Mouse (Mus musculus) T-helper 17 cell (primary cell): ENCODE measurements around the gene Ndufv3.
"Not testable (repeated sequence)": the region's sequence is repeated elsewhere in the genome, so short reads cannot be mapped to it uniquely, and the experiment has no call there.

ENCODE experiments used
- in situ Hi-C, 2 experiments: fragments of 300-600 bp; cut with MboI, MseI; formaldehyde crosslinking; loops; 1 replicate in 1 of 2; 2 replicates in 1 of 2; pipeline ENCODE4 v1.15.1; 2025; ENCODE audit warnings: high pct_unique_total_duplicates in 2 of 2

Gene Ndufv3

GRCm38 (mm10) chr17:31511792-31512495, 8.0 kb upstream of the Ndufv3 start:
- in situ Hi-C loops: loop anchor here (5.0 to 10.0 kb wide), 3 partner anchors 145 to 533 kb away; partner anchors contain the start of genes Hsf2bp (in 1 of the 2), Rrp1b (in 1 of the 2) and U2af1 (in 1 of the 2)

DNA sequence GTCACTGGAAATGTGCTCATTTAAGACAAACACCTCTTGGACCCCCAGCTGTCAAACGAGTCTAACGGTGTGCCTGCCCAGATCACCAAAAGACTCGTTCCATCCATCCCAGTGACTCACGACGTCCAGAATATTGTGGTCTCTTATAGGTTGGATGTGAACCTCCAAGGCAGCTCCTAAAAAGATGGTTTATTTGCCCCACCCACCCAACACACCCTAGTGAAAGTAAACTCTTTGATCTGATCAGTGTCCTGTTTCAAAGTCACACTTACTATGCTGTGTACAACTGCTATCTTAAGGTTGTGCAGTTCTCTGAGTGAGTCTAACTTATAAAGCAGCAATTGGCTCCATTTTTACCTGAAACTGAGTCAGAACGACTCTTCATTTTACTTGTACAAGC, 7.3 kb upstream of the Ndufv3 start:
- in situ Hi-C loops: loop anchor here (5.0 to 10.0 kb wide), 3 partner anchors 145 to 532 kb away; partner anchors contain the start of genes Hsf2bp (in 1 of the 2), Rrp1b (in 1 of the 2) and U2af1 (in 1 of the 2)

- in situ Hi-C loops: loop anchor here (5.0 to 10.0 kb wide), 4 partner anchors 48 to 530 kb away; partner anchors contain the start of genes Hsf2bp (in 1 of the 2), Pknox1 (in 1 of the 2), Rrp1b (in 1 of the 2) and U2af1 (in 1 of the 2)
These were observed 5.2 kb upstream of the Ndufv3 start for GRCm38 (mm10) chr17:31514696-31515095.

DNA sequence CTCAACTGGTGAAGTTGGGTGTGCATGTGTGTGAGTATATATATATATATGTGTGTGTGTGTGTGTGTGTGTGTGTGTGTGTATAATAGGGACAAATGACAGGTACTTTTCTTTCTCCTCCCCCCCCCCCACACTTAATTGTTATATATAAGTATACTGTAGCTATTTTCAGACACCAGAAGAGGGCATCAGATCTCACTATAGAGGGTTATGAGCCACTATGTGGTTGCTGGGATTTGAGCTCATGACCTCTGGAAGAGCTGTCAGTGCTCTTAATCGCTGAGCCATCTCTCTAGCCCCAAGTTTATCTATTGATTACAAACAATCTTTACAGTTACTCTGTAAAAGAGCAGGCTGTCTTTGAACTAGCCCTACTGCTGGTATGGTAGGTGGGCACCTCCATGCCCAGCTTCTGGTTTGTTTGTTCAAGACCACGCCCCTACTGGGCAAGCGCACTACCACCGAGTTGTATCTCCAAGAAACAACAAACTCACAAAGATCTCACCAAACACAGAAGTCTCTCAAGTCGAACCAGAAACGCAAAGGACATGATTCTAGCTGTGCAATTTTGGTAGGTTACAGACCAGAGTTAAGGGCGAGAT, 470 bp upstream of the Ndufv3 start:
- in situ Hi-C loops: loop anchor here (5.0 to 10.0 kb wide), 3 partner anchors 43 to 525 kb away; partner anchors contain the start of genes Hsf2bp (in 1 of the 2), Pknox1 (in 1 of the 2) and Rrp1b (in 1 of the 2)

GRCm38 (mm10) chr17:31520895-31521294, 980 bp downstream of the Ndufv3 start:
- in situ Hi-C loops: no loop called here

DNA sequence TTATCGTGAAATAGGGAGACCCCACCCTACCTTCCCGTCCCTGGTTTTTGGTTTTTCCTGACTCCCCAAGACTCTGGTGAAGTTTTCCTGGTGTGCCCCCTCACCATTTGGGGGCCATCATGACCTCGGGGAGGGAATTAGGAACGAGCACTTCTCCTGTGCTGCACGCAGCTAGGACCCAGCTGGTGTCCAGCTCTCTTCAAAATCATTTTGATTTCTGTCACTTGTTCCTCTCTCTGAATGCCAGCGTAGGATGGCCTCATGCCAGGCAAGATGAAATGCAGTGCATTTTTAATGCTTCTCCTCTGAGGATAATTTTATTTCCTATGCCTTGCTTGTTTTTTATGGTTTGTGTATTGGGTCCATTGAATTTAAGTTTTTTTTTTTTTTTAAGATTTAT, 2.0 kb downstream of the Ndufv3 start:
- in situ Hi-C loops: no loop called here

GRCm38 (mm10) chr17:31525114-31525513, 5.2 kb downstream of the Ndufv3 start:
- in situ Hi-C loops: no loop called here

GRCm38 (mm10) chr17:31525816-31526215, 5.9 kb downstream of the Ndufv3 start:
- in situ Hi-C loops: no loop called here

DNA sequence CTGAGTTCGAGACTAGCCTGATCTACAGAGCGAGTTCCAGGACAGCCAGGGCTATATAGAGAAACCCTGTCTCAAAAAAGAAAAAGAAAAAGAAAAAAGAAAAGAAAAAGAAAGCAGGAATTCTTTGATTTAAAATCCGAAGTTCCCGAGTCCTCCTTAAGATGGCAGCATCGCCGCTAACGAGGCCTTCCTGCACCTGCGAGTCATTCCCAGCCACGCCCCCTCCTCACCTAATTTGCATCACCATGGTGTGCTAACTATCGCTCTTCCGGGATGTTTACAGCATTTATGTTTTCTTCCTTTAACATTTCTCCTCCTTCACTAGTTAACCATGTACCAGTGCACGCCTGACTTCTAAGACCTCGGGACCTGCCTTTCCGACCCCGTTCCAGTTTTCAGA, 9.4 kb downstream of the Ndufv3 start:
- in situ Hi-C loops: no loop called here

DNA sequence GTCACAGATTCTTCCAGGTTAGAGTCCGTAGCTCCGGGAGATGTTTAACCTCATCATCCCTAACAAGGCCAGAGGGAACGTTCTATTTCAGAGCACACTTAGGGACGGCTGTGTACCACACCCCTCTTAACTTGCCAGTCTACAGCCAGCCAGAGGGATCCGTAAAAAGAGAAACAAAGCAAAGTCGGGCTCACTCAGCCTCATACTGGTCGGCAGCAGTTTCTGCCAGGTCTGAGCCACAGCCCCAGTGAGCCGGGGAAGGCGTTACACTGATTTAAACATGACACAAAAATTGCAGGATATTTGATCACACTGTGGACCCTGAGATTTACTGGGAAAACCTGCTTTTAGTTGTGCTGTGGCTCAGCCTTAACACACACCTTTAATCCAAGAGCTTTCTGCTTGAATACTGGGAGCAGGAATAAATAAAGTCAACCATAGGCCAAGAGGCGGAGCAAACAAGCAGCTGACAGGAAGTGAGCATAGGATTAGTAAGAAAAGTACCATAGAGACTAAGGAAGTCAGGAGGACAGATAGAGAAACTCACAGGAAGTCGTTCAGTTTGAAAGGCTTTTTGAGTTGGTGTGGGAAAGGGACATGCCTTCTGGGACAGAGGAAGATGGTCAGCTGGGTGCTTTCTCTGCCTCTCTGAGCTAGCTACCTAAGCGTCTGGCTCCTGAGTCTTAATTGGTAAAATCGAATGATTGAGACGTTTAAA, 11.7 kb downstream of the Ndufv3 start:
- in situ Hi-C loops: no loop called here

GRCm38 (mm10) chr17:31532331-31532730, 12.4 kb downstream of the Ndufv3 start:
- in situ Hi-C loops: not testable (repeated sequence)

DNA sequence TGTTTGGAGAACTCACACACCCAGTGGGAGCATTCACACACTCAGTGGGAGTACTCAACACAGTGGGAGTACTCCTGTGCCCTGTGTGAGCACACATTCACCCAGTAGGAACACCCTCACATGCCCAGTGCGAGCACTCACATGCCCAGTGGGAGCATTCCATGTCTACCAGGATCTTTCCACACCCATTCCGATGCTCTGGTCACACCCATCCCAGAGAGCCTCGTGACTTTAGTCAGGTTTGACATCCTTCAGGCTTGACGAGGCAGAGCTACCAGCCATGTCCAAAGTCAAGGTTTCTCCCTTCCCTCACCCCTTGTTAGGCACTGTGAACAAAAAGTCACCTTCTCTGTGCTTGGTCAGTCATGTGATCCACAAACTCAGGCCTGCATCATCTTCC, 15.4 kb downstream of the Ndufv3 start:
- in situ Hi-C loops: no loop called here

GRCm38 (mm10) chr17:31535871-31536629, 16.1 kb downstream of the Ndufv3 start:
- in situ Hi-C loops: no loop called here

DNA sequence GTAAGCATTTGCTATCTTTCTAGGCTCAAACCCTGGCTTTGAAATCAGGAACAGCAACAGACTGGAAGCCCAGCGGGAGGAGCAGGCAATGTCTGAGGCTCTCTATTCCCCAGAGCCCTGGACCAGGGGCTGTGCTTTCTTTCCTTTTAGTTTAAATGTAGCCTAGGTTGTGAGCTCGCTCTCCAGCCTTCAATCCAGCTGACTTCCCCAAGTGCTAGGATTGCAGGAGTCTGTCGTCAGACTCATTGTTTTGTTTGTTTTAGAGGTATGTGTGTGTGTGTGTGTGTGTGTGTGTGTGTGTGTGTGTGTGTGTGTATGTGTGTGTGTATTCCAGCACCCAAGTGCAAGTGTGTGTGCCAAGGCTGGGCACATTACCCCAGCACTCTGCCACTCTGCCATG, 20.2 kb downstream of the Ndufv3 start:
- in situ Hi-C loops: loop anchor here in 1 of 2 experiments (5.0 kb wide), 1 partner anchor 52 kb away; no protein-coding TSS in a partner anchor

GRCm38 (mm10) chr17:31540809-31541459, 21.0 kb downstream of the Ndufv3 start:
- in situ Hi-C loops: loop anchor here in 1 of 2 experiments (5.0 kb wide), 1 partner anchor 51 kb away; no protein-coding TSS in a partner anchor

DNA sequence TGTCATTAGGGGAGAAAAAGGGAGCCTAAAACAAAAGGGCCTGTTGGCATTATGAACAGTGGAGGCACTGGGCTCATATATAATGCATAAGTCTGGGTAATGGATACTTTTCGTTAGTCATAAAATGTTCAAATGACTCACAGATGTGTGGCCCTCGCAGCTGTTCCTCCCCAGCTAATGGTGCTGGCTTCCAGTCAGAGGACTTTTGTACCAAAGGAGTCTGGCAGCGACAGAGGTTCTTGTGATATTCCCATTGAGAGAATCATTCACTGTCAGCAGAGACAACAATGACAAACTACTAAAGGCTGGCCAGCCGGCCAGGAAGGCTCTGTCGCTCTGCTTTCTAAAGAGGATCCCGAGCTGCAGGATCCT, 21.5 kb downstream of the Ndufv3 start:
- in situ Hi-C loops: loop anchor here in 1 of 2 experiments (5.0 kb wide), 1 partner anchor 51 kb away; no protein-coding TSS in a partner anchor

DNA sequence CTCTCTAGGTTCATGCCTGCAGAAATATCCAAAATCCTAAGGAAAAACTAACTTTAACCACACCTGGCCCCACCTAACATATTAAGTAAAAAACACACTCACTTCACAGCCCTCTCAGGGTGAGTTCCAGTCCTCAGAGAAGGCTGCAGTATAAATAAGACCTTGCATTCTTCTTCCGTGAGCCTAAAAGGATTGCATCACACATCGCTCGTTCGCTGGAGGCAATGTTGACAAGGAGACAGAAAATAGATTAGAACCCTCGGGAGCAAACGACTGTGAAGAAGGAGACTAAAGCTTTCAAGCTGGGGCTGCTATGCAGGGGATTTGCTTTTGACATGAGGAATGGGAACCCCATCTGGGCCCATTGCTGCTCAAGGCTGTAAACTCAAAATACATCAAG, 23.7 kb downstream of the Ndufv3 start:
- in situ Hi-C loops: loop anchor here in 1 of 2 experiments (5.0 kb wide), 1 partner anchor 49 kb away; no protein-coding TSS in a partner anchor

GRCm38 (mm10) chr17:31546444-31547196, 26.7 kb downstream of the Ndufv3 start:
- in situ Hi-C loops: no loop called here

DNA sequence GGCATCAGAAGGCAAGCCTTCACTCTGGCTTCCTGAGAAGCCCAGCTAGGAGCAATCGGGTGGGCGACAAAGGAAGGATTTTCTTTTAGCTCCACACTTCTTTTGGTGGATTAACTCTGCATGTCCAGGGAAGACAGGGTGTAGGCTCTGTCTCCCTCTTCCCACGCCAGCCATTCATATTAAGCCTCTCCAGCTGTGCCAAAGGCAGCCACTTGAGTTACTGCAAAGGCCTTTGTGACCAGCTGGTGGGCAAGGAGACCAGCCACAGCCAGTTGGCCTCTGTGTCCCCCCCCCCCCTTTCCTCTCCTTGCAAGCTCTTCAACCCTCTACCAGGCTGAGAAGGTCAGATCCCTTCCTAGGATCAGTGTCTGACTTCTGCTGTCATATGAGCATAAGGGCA, 28.1 kb downstream of the Ndufv3 start:
- in situ Hi-C loops: no loop called here

DNA sequence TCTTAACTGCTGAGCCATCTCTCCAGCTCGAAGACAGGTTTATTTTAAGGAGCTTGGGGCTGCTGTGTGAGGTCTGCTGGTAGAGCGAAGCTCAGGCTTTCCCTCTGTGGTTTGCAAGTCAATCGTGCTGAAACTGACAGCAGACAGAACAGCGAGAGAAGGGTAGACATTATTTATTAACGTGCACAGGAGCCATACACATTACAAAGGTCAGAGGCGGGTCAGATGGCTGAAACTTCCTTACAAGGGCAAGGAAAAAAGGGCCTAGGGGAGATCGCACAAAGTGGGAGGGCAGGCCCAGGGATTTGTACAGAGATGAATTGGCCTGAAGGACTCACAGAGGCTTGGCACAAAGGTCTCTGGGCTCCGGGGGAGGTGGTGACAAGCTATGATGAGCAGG, 29.5 kb downstream of the Ndufv3 start:
- in situ Hi-C loops: no loop called here
